Mouse (Mus musculus) right cerebral cortex, adult 2 months (tissue): ENCODE results near the gene Ch25h.

ENCODE experiments used
- DNase-seq, 2 experiments: peaks; one replicate each; pipeline ENCODE4 v3.0.0; 2021 to 2022; ENCODE audit warnings: low spot score in 2 of 2

Gene Ch25h

DNA sequence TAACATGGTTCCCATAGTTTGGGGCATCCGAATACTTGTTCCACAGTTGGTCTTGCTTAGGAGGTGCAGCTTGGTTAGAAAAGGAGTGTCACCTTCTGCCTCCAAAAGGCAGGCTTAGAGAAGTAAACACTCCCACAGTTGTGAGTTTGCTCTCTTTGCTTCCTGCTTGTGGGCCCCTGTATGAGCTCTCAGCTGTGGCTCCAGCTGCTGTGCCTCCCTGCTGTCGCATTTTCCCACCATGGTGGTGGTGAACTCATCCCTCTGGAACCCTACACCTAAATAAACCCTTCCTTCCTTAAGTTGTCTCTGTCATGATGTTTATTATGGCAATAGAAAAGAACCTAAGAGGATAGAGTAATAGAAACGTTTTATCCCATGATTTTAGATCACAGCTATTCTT, 6.2 kb downstream of the Ch25h start:
- DNase-seq, result no peak

DNA sequence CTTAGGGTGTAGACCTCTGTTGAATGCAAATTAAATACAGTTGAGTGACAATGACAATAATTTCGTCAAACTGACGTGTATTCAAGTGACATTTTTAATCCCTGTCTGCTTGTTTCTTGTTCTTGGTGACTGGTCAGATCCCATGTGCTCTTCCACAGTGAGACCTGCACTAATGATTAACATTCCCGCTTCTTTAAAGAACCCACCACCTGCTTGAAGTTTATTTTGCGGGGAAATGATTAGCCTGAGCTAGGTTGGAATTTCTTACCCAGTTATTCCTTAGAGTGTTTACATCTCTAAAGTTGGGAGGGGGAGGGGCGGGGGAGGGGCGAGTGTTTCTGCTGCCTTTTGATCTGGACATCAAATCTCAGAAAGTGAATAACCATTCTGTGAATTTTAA, 6.7 kb downstream of the Ch25h start:
- no peak for DNase-seq

DNA sequence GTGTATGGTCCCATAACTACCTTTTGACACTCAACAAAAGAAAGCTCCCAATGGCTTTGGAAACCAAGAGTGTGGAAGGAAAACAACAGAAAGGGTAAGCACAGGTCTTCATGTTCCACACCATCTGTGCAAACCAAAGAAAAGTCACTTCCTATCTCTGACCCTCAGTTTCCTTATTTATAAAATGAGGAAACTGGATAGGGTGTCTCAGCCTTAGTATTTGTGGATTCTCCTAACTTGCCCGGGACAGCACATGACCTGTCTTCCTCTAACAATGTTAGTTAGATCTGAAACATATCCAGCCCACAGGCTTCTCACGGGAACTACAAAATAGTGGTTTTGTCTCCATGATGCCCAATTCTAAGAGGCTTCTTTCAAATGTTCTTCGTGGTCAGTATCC, 10.5 kb downstream of the Ch25h start:
- no peak for DNase-seq

DNA sequence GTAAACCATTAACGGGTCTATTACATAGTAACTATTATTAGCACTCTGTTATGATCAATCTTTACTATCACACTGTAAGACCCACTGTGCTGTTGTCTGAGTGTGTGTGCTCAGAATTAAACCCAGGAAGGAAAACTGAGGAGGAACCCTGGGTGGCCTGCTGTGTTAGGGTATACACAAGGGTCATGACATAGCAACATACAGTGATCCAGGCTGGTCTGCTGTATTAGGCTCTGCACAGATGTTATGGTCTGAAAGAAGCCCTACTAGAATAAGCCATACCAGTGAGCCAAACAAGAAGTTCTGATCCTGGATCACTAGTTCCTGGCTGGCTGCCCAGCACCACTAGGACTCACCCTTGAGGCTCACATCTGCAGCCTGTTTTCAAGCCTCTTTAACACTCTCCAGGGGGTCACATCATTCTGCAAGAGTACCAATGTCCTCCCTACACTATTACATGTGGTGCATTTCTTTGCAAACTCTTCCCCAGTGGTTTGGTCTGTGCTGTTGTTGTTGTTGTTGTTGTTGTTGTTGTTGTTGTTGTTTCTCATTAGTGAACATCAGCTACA, 13.4 kb downstream of the Ch25h start:
- DNase-seq, result no peak

DNA sequence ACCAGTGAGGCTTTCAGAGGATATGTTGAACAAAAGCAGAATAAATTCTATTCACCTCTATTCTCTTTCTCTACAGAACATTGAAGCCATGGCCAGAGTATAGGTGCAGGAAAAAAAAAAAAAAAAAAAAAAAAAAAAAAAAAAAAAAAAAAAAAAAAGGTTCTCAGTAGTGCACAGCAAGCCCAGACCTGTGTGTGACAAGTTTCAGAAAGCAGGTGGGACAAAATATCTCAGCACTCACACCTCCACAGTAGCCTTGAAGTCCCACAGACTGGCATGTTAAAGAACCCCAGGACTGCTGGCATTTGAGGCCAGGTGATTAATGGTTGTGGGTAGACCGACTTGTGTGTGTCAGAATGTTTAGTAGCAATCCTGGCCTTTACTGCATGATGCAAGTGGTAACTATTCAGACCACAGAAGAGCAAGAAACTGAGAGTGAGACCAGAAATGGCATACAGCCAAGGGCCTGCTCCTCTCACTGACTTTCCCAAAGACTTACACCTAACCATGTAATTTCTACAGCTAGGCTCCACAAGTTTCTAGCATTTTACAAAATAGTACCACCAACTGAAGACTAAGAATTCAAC, 24.1 kb downstream of the Ch25h start:
- no peak for DNase-seq

DNA sequence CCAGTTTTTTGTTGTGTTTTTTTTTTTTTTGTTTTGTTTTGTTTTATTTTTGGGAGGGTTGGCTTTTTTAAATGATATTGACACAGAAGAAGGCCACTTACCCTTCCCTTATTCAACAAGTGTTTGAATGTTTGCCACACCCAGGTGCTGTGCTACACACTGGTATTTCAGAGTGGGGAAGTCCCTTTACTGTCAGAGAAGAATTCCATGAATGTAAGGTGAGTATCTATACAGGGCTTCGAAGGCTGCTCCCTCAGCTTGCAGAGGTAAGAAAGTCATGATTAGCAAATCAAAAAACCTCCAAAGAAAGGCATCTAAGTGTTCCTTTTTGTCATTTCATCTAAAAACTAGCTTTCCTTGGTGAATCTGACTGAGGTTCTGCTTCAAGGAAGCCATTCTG, 26.1 kb downstream of the Ch25h start:
- DNase-seq, result no peak

DNA sequence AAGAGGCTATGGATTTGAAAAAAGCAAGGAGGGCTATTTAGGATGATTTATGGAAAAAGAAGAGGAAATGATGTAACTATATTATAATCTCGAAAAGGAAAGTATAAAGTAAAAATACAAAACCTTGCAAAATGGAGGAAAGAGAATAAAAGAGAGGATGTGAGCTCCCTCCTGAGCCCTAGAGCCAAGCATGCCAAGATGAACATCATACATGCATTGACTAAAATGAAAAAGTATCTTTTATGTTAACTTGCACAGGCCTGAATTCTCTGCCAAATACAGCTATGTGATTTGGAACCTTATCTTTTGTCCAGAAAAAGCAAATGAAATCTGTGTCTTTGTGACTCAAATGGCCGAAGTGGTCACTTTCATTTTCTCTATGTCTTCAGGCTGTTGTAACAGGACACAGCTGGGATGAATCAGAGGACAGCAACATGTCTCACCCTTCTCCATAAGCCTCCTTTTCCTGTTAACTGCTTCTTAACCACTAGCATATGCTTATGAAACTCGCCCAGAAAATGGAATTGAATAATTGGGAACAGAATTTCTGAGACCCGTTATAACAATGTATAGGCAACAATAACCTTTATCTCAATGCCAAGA, 29.5 kb downstream of the Ch25h start:
- no peak for DNase-seq

DNA sequence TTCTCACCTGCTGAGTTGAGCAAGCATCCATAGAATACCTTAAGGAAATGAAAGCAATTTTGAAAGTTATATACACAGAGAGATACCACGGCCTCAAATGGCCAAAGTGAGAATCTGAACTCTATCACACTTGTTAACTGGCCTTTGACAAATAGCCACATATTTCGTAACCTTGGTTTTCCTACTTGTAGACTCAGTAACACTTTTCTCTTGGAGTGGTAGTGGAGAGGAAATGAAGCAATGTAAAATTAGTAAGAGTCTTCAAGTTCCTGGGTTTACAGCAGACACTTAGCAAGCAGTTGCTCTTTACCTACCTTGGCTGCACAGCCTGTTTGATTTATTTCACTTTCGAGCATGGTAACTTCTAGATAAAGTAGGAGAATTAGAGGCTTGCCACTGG, 30.2 kb downstream of the Ch25h start:
- no peak for DNase-seq

DNA sequence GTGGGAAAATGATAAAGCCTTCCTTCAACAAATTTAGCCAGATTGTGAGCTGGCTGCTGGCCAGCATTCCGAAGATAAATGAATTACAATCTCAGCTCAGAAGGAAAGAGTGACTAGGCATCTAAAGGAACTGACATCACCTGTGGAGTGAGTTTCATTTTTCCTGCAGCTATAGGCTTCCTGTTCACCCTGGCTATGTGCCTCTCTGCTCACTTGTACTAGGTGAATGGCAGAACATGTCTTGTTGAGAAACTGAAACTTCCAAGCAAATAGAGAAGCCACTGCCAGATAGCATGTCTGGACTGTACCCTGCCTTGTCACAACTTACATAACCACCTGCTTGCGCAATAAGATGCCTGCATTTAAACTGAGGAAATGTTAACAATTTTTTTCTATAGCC, 33.0 kb downstream of the Ch25h start:
- peak; percentile 8 to 21 for DNase-seq

DNA sequence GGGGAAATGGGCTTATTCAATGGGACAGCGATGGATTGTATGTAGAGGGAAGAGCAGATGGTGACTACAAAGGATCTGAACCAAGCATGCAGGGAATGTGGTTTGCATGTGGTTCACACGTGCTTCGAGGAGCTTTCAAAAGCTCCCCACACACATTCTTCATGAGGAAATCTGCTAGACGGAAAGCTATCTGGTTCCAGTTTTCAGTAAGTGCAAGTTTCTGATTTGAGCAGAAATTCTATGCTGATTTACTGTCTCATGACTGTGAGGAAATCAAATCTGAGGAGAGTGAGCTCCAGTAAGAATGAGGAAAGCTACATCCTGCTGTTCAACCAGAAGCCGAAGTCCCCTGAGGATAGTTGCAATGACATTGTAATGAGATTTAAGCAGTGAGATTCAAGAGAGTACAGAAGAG, 39.8 kb downstream of the Ch25h start:
- no peak for DNase-seq

DNA sequence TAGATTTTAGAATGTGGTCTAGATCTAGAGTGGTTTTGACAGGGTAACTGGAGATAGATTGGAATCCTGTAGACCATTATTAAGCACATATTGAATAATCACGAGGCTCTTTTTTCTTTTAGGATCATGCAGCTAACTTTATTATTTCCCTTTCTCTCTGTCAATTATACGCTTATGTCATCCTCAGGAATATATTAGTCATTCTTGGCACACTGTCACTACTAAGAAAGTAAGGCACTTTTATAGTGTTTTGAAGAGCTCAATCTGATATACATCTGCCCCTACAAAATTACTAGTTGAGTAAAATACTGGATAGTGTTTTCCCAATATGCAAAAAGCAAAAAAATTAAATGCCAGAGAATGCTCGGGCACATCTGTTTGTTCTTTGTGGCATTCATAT, 43.6 kb downstream of the Ch25h start:
- DNase-seq, result no peak

DNA sequence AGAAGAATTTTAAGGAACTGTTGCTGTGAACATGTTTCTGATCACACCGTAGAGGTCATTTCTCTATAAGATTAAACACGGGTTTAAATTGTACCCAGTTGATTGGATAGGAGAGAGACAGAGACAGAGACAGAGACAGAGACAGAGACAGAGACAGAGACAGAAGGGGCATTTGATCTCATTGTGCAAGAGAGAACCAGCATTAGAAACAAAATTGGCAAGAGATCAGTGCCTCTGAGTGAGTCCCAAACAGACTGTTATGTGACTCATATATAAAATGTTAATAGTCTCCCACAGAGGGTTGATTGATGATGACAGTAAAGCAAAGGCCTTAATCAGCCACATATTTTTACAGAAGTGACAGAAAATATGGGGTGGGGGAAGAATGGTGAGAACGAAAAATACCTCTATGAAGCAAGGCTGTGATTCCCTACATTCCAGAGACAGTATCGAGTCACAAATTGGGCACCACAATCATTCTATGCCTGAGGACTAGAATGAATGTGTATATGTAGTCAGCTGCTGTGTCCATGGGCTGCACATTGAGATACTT, 51.1 kb downstream of the Ch25h start:
- DNase-seq, result no peak
